Mouse (Mus musculus): Measurements from ENCODE around the gene Vmn2r67.
"Not testable (repeated sequence)": the region's sequence is repeated elsewhere in the genome, so short reads cannot be mapped to it uniquely, and the experiment has no call there.

The Vmn2r67 gene

DNA sequence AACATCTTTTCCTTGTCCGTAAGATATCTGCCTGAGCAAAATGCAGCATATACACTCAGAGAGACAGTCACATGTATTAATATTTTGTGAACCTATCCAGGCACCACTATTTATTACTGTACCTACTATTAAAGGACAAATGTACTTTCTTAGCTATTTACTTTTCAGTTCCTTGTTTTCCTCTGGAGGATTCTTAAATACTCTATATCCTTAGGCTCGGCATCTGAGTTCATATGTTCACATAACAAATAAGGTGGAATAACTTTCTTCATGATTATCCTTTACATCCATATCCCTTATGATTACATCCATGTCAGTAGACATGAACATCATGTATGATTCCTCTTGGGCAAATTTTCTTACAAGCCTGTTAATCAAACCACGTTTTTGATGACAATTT is at the start of gene Vmn2r67:
Vmn2r67 (minus strand) TSS at position 101 of the 400 bp plus-strand sequence.
- no peak for DNase-seq

GRCm38 (mm10) chr7:85104531-85104930 is 51.3 kb downstream of the Vmn2r67 start:
- not testable (repeated sequence) for DNase-seq

Measured in cerebellum, postnatal 25 days (tissue).